Mouse (Mus musculus) 3134 (cell line): ENCODE measurements around the gene Gba.

Experiments used
- DNase-seq: peaks from one replicate; pipeline ENCODE4 v3.0.0-alpha.2; 2011; ENCODE audit warnings: low spot score; ENCODE audit not compliant: insufficient read length; ENCODE audit errors: extremely low read depth

Gba gene

GRCm38 (mm10) chr3:89237682-89238081, 35.0 kb downstream of the Gba start:
- no peak for DNase-seq

DNA sequence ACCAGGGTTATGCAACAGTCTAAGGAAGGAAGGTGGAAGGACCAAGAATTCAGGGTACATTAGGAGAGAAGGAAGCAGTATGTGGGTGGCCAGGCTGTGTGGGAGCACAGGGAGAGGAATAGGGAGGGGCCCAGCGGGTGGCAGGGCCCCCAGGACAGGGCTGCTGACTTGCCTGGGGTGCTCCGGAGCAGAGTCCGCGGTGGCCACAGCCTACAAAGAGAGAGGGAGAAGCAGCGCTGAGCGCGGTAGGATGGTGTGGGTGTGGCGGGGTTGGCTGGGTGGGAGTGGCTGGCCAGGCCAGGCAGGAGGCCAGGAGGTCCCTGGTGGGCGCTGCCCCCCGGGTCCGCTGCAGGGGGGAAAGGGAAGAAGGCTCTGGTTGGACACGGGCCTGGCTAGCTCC, 35.8 kb downstream of the Gba start:
- no peak for DNase-seq

GRCm38 (mm10) chr3:89242331-89242895, 39.7 kb downstream of the Gba start:
- no peak for DNase-seq

GRCm38 (mm10) chr3:89243609-89244008, 40.9 kb downstream of the Gba start:
- DNase-seq, result no peak

- DNase-seq, result no peak
These were observed 41.6 kb downstream of the Gba start for GRCm38 (mm10) chr3:89244158-89244981.

- DNase-seq, result no peak
These were observed 42.4 kb downstream of the Gba start for GRCm38 (mm10) chr3:89244982-89245687.

GRCm38 (mm10) chr3:89245688-89246171, 43.0 kb downstream of the Gba start, which contains the start of gene Krtcap2:
TSS of gene Krtcap2 (plus strand) at chr3:89245966.
- DNase-seq, result no peak

DNA sequence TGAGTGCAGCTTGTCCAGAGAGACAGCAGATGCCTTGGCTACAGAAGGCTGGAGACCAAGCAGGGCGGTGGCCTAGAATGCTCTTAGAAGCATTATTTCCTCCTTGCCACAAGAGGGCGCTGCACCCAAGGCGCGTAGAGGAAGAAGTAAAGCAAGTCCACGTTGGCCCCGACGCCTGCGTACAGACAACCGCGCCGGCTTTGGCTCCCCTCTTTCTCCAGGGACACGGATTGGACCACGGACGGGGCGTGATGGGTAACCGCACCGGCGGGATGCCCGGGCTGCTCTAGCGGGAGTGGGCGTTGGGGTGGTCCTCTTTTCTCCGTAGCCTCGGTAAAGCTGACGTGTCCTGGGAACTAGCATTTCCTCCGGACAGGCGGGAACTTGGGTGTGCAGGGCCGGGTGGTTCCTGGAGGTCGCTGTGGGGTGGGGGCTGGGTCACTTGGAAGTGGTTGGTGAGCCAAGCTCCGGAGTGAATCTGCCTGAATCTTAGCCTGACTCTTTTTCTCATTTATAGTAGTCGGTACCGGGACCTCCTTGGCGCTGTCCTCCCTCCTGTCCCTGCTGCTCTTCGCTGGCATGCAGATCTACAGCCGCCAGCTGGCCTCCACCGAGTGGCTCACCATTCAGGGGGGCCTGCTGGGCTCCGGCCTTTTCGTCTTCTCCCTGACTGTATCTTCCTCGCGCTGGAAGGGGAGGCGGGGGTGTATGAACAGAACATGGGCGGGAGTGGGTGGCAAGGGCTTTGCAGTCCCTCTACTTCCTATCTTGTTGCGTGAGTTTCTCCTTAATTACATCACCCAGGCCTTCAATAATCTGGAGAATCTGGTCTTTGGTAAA, 43.8 kb downstream of the Gba start, which contains the start of gene Trim46:
Gene Trim46 (minus strand): TSS at position 49 of the 840 bp plus-strand sequence.
- peak; percentile 91 for DNase-seq

GRCm38 (mm10) chr3:89247466-89247865, 44.7 kb downstream of the Gba start:
- no peak for DNase-seq

GRCm38 (mm10) chr3:89250435-89251040, 47.8 kb downstream of the Gba start:
- no peak for DNase-seq

DNA sequence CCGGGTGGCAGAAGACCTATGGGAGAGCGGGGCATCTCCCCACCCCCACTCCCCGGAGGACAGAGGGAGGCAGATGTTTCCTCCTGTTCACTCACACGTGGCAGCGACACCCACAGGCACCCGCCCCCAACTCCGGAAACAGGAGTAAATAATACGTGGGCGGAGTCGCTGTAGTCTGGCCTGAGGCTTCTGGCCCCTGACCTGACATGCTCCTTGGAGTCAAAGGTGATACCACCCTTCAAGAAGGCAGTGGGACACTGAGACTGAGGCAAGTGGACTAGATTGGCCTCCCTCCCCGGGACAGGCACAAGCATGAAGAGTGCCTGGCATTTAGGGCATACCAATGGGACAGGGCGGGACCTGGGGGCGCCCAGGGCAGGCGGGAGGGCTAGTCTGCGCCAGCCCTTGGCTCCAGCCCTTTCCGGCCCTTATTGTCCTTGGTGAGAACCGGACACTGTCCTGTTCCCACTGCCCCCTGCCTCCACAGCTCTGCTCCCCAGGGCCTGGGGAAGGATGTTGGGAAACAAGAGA, 48.7 kb downstream of the Gba start:
- no peak for DNase-seq

- DNase-seq, result no peak
These were observed 52.3 kb downstream of the Gba start for GRCm38 (mm10) chr3:89254994-89255393.

GRCm38 (mm10) chr3:89256177-89256576, 53.4 kb downstream of the Gba start:
- DNase-seq, result no peak
